Mouse (Mus musculus) bone marrow macrophage, adult 2 months (primary cell): ENCODE measurements around the gene Ptprg.

ENCODE experiments used
- CTCF ChIP-seq: IDR thresholded peaks from 2 replicates; pipeline ENCODE4 v1.5.1; 2012; ENCODE audit warnings: low read depth, mild to moderate bottlenecking, low read length, moderate library complexity
- POLR2A ChIP-seq: IDR thresholded peaks from 2 replicates; pipeline ENCODE4 v1.6.1; 2012; ENCODE audit warnings: mild to moderate bottlenecking, low read depth, low read length, borderline replicate concordance

- TF ChIP-seq POLR2A (no peak), CTCF (no peak)
Observed at GRCm38 (mm10) chr14:11833678-11834077, 280.3 kb downstream of the Ptprg start.
